Mouse (Mus musculus) natural killer cell, adult 2 months (primary cell): ENCODE results near the gene Guca1b.
"Not testable (repeated sequence)": the region's sequence is repeated elsewhere in the genome, so short reads cannot be mapped to it uniquely, and the experiment has no call there.

Experiments used
- DNase-seq, 2 experiments: peaks; one replicate each; pipeline ENCODE4 v3.0.0; 2022; ENCODE audit warnings: low spot score in 2 of 2

Gene Guca1b

GRCm38 (mm10) chr17:47409897-47410861, 25.0 kb downstream of the Guca1b start:
- peak; percentile 3 to 6 for DNase-seq

- no peak for DNase-seq
Measured at GRCm38 (mm10) chr17:47420195-47420594, 35.0 kb downstream of the Guca1b start.

- no peak for DNase-seq
Measured at GRCm38 (mm10) chr17:47421566-47421965, 36.4 kb downstream of the Guca1b start.

- DNase-seq = not testable (repeated sequence)
Measured at GRCm38 (mm10) chr17:47422616-47423015, 37.4 kb downstream of the Guca1b start.

GRCm38 (mm10) chr17:47424186-47424585, 39.0 kb downstream of the Guca1b start:
- no peak for DNase-seq

GRCm38 (mm10) chr17:47427316-47427715, 42.1 kb downstream of the Guca1b start:
- DNase-seq = no peak

GRCm38 (mm10) chr17:47428831-47429304, 43.7 kb downstream of the Guca1b start:
- DNase-seq = no peak

GRCm38 (mm10) chr17:47430815-47431214, 45.6 kb downstream of the Guca1b start:
- DNase-seq = no peak

- no peak for DNase-seq
Measured at GRCm38 (mm10) chr17:47436156-47436906, 51.1 kb downstream of the Guca1b start, which contains the start of gene AI661453. AI661453 (plus strand) TSS chr17:47436615.

- DNase-seq = peak; percentile 16 to 29
Measured at GRCm38 (mm10) chr17:47436907-47437547, 51.8 kb downstream of the Guca1b start, which contains the start of gene 1700001C19Rik. 1700001C19Rik (minus strand) TSS chr17:47437376.

GRCm38 (mm10) chr17:47438611-47439010, 53.4 kb downstream of the Guca1b start:
- no peak for DNase-seq

GRCm38 (mm10) chr17:47439396-47440028, 54.3 kb downstream of the Guca1b start:
- DNase-seq = no peak

GRCm38 (mm10) chr17:47440359-47440890, 55.2 kb downstream of the Guca1b start:
- DNase-seq = no peak

- no peak for DNase-seq
Measured at GRCm38 (mm10) chr17:47441296-47442051, 56.3 kb downstream of the Guca1b start.

GRCm38 (mm10) chr17:47442271-47442670, 57.1 kb downstream of the Guca1b start:
- DNase-seq = no peak
